Mouse (Mus musculus) megakaryocyte-erythroid progenitor cell, adult 5-6 weeks (primary cell): Measurements from ENCODE around the gene Hist1h3a. TPM values are rescaled to one million over a fixed set of nuclear protein-coding genes. Genes with fewer than 3 reads are reported as not detected.
"Not testable (repeated sequence)": the region's sequence is repeated elsewhere in the genome, so short reads cannot be mapped to it uniquely, and the experiment has no call there.

Source experiments
- ATAC-seq: replicated peaks from 2 replicates; pipeline ENCODE4 v1.8.0; 2016; ENCODE audit warnings: mild to moderate bottlenecking, inconsistent platforms; ENCODE audit not compliant: severe bottlenecking, poor library complexity, low FRiP score, low TSS enrichment
- total RNA-seq, 2 experiments: library from RNA; stranded (forward) in 1 of 2; stranded (reverse) in 1 of 2; fragments of 200-1000, 215-1000 nt in 1 of 2; fragments of >200 nt in 1 of 2; fragmentation: Nextera tagmentation in 1 of 2; gene quantifications; 2 replicates each; pipeline ENCODE4 v1.2.3; 2014 to 2017

Hist1h3a gene
- total RNA-seq, 2 experiments from 2014 or later = 132 to 495 TPM

- ATAC-seq = peak; percentile 52; the same call in 1 of the 2 replicates
These were observed 37.9 kb downstream of the Hist1h3a start for GRCm38 (mm10) chr13:23724239-23724638.

- ATAC-seq = not testable (repeated sequence)
These were observed 44.5 kb downstream of the Hist1h3a start for GRCm38 (mm10) chr13:23717593-23718245.

- ATAC-seq = no peak
These were observed 45.0 kb downstream of the Hist1h3a start for GRCm38 (mm10) chr13:23717176-23717575.

GRCm38 (mm10) chr13:23716261-23717042, 45.7 kb downstream of the Hist1h3a start:
- ATAC-seq = no peak

Other genes starting within 250 kb of the Hist1h3a start
Only the 30 nearest of the 37 such genes appear.
- gene Hist1h1d, start 209.1 kb downstream of the Hist1h3a start, total RNA-seq (2014; fragmentation: Nextera tagmentation) = 29.5 and 42.3 TPM in 2 replicates
- 81.4 and 84.0 TPM in 2 replicates for gene Hist1h1d, start 209.1 kb downstream of the Hist1h3a start, total RNA-seq (2017)
- gene Hist1h3e, start 200.0 kb downstream of the Hist1h3a start, total RNA-seq (2014; fragmentation: Nextera tagmentation) = 124 and 193 TPM in 2 replicates
- gene Hist1h3e, start 200.0 kb downstream of the Hist1h3a start, total RNA-seq (2017) = 254 and 322 TPM in 2 replicates
- gene Hist1h2ae, start 191.2 kb downstream of the Hist1h3a start, total RNA-seq (2014; fragmentation: Nextera tagmentation) = 5.7 and 12.6 TPM in 2 replicates
- 237 and 359 TPM in 2 replicates for gene Hist1h2ae, start 191.2 kb downstream of the Hist1h3a start, total RNA-seq (2017)
- gene Hist1h2bg, start 191.0 kb downstream of the Hist1h3a start, total RNA-seq (2014; fragmentation: Nextera tagmentation) = 386 and 627 TPM in 2 replicates
- gene Hist1h2bg, start 191.0 kb downstream of the Hist1h3a start, total RNA-seq (2017) = 891 and 1,210 TPM in 2 replicates
- gene Hist1h2bf, start 188.2 kb downstream of the Hist1h3a start, total RNA-seq (2014; fragmentation: Nextera tagmentation) = 342 and 512 TPM in 2 replicates
- 329 and 662 TPM in 2 replicates for gene Hist1h2bf, start 188.2 kb downstream of the Hist1h3a start, total RNA-seq (2017)
- 1.4 and 11.1 TPM in 2 replicates for gene Hist1h2ad, start 188.0 kb downstream of the Hist1h3a start, total RNA-seq (2014; fragmentation: Nextera tagmentation)
- 1,263 and 1,317 TPM in 2 replicates for gene Hist1h2ad, start 188.0 kb downstream of the Hist1h3a start, total RNA-seq (2017)
- gene Hist1h3d, start 186.6 kb downstream of the Hist1h3a start, total RNA-seq (2014; fragmentation: Nextera tagmentation) = 123 and 185 TPM in 2 replicates
- gene Hist1h3d, start 186.6 kb downstream of the Hist1h3a start, total RNA-seq (2017) = 84.0 and 189 TPM in 2 replicates
- gene Hist1h4d, start 180.8 kb downstream of the Hist1h3a start, total RNA-seq (2014; fragmentation: Nextera tagmentation) = 470 and 507 TPM in 2 replicates
- gene Hist1h4d, start 180.8 kb downstream of the Hist1h3a start, total RNA-seq (2017) = 756 and 1,171 TPM in 2 replicates
- gene Hist1h2be, start 141.3 kb downstream of the Hist1h3a start, total RNA-seq (2014; fragmentation: Nextera tagmentation) = 26.9 and 37.8 TPM in 2 replicates
- 47.9 and 73.4 TPM in 2 replicates for gene Hist1h2be, start 141.3 kb downstream of the Hist1h3a start, total RNA-seq (2017)
- 289 and 399 TPM in 2 replicates for gene Hist1h1e, start 139.8 kb downstream of the Hist1h3a start, total RNA-seq (2014; fragmentation: Nextera tagmentation)
- gene Hist1h1e, start 139.8 kb downstream of the Hist1h3a start, total RNA-seq (2017) = 199 and 265 TPM in 2 replicates
- 3.8 and 6.0 TPM in 2 replicates for gene Hist1h2ac, start 78.4 kb downstream of the Hist1h3a start, total RNA-seq (2014; fragmentation: Nextera tagmentation)
- gene Hist1h2ac, start 78.4 kb downstream of the Hist1h3a start, total RNA-seq (2017) = 56.0 and 87.4 TPM in 2 replicates
- 74.9 and 133 TPM in 2 replicates for gene Hist1h2bc, start 78.2 kb downstream of the Hist1h3a start, total RNA-seq (2014; fragmentation: Nextera tagmentation)
- 136 and 209 TPM in 2 replicates for gene Hist1h2bc, start 78.2 kb downstream of the Hist1h3a start, total RNA-seq (2017)
- gene Hist1h1t, start 66.6 kb downstream of the Hist1h3a start, total RNA-seq (2014; fragmentation: Nextera tagmentation) = 1.3 TPM in 1 of 2 replicates, not detected in the other
- gene Hist1h1t, start 66.6 kb downstream of the Hist1h3a start, total RNA-seq (2017) = 1.3 TPM in 1 of 2 replicates, not detected in the other
- gene Hist1h4c, start 63.9 kb downstream of the Hist1h3a start, total RNA-seq (2014; fragmentation: Nextera tagmentation) = 153 and 163 TPM in 2 replicates
- gene Hist1h4c, start 63.9 kb downstream of the Hist1h3a start, total RNA-seq (2017) = 166 and 397 TPM in 2 replicates
- gene Hfe, start 51.5 kb downstream of the Hist1h3a start, total RNA-seq (2014; fragmentation: Nextera tagmentation) = not detected in 2 replicates
- gene Hfe, start 51.5 kb downstream of the Hist1h3a start, total RNA-seq (2017) = 0.27 and 1.9 TPM in 2 replicates
- 152 and 164 TPM in 2 replicates for gene Hist1h1c, start 23.6 kb downstream of the Hist1h3a start, total RNA-seq (2014; fragmentation: Nextera tagmentation)
- gene Hist1h1c, start 23.6 kb downstream of the Hist1h3a start, total RNA-seq (2017) = 474 and 577 TPM in 2 replicates
- 81.7 and 130 TPM in 2 replicates for gene Hist1h3c, start 16.8 kb downstream of the Hist1h3a start, total RNA-seq (2014; fragmentation: Nextera tagmentation)
- gene Hist1h3c, start 16.8 kb downstream of the Hist1h3a start, total RNA-seq (2017) = 369 and 555 TPM in 2 replicates
- 322 and 625 TPM in 2 replicates for gene Hist1h2bb, start 15.7 kb downstream of the Hist1h3a start, total RNA-seq (2014; fragmentation: Nextera tagmentation)
- gene Hist1h2bb, start 15.7 kb downstream of the Hist1h3a start, total RNA-seq (2017) = 4,065 and 6,565 TPM in 2 replicates
- gene Hist1h2ab, start 11.3 kb downstream of the Hist1h3a start, total RNA-seq (2014; fragmentation: Nextera tagmentation) = 69.7 and 80.3 TPM in 2 replicates
- gene Hist1h2ab, start 11.3 kb downstream of the Hist1h3a start, total RNA-seq (2017) = 1,316 and 2,308 TPM in 2 replicates
- gene Hist1h3b, start 10.1 kb downstream of the Hist1h3a start, total RNA-seq (2014; fragmentation: Nextera tagmentation) = 324 and 486 TPM in 2 replicates
- gene Hist1h3b, start 10.1 kb downstream of the Hist1h3a start, total RNA-seq (2017) = 276 and 731 TPM in 2 replicates
- gene Hist1h4b, start 5.4 kb downstream of the Hist1h3a start, total RNA-seq (2014; fragmentation: Nextera tagmentation) = 164 and 186 TPM in 2 replicates
- 396 and 733 TPM in 2 replicates for gene Hist1h4b, start 5.4 kb downstream of the Hist1h3a start, total RNA-seq (2017)
- gene Hist1h4a, start 1.2 kb downstream of the Hist1h3a start, total RNA-seq (2014; fragmentation: Nextera tagmentation) = 58.4 and 68.4 TPM in 2 replicates
- gene Hist1h4a, start 1.2 kb downstream of the Hist1h3a start, total RNA-seq (2017) = 328 and 432 TPM in 2 replicates
- gene Hist1h1a, start 1.3 kb upstream of the Hist1h3a start, total RNA-seq (2014; fragmentation: Nextera tagmentation) = 324 and 695 TPM in 2 replicates
- gene Hist1h1a, start 1.3 kb upstream of the Hist1h3a start, total RNA-seq (2017) = 1,816 and 2,974 TPM in 2 replicates
- not detected in 2 replicates for gene Trim38, start 7.5 kb upstream of the Hist1h3a start, total RNA-seq (2014; fragmentation: Nextera tagmentation)
- gene Trim38, start 7.5 kb upstream of the Hist1h3a start, total RNA-seq (2017) = not detected in 2 replicates
- not detected in 2 replicates for gene Slc17a2, start 44.6 kb upstream of the Hist1h3a start, total RNA-seq (2014; fragmentation: Nextera tagmentation)
- not detected in 2 replicates for gene Slc17a2, start 44.6 kb upstream of the Hist1h3a start, total RNA-seq (2017)
- not detected in 2 replicates for gene Slc17a3, start 77.0 kb upstream of the Hist1h3a start, total RNA-seq (2014; fragmentation: Nextera tagmentation)
- gene Slc17a3, start 77.0 kb upstream of the Hist1h3a start, total RNA-seq (2017) = not detected in 2 replicates
- not detected in 2 replicates for gene Slc17a1, start 105.4 kb upstream of the Hist1h3a start, total RNA-seq (2014; fragmentation: Nextera tagmentation)
- not detected in 2 replicates for gene Slc17a1, start 105.4 kb upstream of the Hist1h3a start, total RNA-seq (2017)
- gene Slc17a4, start 152.6 kb upstream of the Hist1h3a start, total RNA-seq (2014; fragmentation: Nextera tagmentation) = 1.2 TPM in 2 replicates
- 1.0 and 1.3 TPM in 2 replicates for gene Slc17a4, start 152.6 kb upstream of the Hist1h3a start, total RNA-seq (2017)
- gene Hist1h2ba, start 171.8 kb upstream of the Hist1h3a start, total RNA-seq (2014; fragmentation: Nextera tagmentation) = not detected in 2 replicates
- not detected in 2 replicates for gene Hist1h2ba, start 171.8 kb upstream of the Hist1h3a start, total RNA-seq (2017)
- not detected in 2 replicates for gene Hist1h2aa, start 172.1 kb upstream of the Hist1h3a start, total RNA-seq (2014; fragmentation: Nextera tagmentation)
- gene Hist1h2aa, start 172.1 kb upstream of the Hist1h3a start, total RNA-seq (2017) = not detected in 2 replicates